Mouse (Mus musculus) T-helper 1 cell (primary cell): ENCODE data around the gene Cirbp.
"Not testable (repeated sequence)": the region's sequence is repeated elsewhere in the genome, so short reads cannot be mapped to it uniquely, and the experiment has no call there.

Experiments used
- in situ Hi-C: fragments of 300-600 bp; cut with MboI, MseI; formaldehyde crosslinking; loops from one replicate; pipeline ENCODE4 v1.15.1; 2025; ENCODE audit warnings: high pct_unique_total_duplicates

Gene Cirbp

DNA sequence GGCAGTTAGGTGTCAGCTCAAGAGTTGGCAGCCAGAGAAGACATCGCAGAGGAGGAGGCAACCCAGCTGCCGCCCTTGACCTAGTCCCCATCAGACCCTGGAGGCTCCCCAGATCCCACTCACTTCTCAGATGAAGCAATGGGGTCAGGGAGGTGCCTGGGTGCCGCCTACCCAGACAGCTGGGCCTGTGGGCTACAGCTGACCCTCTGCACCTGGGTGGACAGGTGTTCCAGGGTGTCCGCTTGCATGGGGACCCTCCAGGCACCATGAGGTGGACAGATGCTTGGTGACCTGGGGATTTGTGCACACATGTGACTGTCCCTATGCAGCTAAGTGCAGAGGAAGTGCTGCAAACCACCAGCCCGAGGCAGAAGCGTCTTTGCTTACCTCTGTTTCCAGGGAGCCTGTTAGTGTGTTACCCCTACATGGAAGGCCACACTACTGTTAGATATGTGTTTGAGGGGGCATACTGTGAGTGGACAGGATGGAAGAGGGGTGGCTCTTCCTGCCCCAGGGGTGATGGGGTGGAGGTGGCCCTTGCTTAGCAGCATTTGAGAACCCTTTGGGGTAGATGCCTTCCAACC, 3.0 kb upstream of the Cirbp start:
- in situ Hi-C loops = no loop called here

DNA sequence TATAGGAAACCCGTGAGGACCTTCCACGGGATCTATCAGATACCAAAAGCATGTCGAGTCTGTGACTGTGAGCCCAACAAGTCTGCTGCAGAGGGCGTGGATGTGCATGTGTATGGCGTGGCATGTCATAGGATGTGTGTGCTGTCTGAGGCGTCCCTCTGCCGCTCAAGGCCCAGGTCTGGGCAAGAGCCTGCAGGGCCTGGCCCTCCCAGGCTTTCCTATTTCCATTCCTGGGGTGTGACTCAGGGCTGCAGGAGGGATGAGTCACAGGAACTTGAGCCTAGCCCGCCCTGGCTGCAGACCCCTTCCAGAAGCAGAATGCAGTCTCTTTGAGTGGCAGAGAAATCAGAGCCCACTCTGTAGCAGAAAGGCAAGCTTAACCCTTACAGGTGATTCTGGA, 2.1 kb upstream of the Cirbp start:
- in situ Hi-C loops = no loop called here

DNA sequence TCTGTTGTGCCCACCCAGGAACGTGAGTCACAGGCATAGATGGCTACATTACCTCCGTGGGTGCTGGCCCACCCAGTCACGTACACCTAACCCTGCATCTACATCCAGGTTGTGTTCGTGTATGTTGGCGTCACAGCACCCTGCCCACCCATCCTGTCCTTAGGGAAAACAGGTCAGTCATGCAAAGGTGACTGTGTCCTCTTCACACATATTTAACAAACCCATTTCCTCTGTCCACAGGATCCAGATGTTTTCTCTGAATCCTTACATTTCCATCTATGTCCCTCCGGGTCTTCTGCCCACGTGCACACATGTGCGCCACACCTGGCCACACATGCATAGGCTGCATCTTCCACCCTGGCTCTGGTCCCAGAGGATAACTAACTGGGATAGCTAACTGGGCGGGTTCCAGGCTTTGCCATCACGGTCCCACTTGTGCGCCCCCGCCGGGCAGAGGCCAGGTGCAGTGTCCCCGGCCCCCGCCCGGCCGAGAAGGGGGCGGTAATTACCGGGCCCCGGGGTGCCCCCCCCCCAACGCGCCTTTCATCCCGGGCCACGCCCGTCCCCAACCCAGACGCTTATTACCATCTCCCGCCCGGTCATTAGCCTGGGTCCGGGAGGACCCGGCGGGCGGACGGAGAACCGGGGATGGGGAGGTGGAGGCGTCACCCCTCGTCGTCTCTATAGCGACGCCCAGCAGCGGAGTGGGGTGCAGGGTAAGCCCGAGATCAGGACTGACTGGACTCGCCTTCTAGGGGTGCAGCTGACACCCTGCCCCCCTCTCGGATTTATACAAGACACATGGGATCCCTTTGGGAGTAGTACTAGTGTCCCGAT, 1.4 kb upstream of the Cirbp start:
- in situ Hi-C loops = no loop called here

DNA sequence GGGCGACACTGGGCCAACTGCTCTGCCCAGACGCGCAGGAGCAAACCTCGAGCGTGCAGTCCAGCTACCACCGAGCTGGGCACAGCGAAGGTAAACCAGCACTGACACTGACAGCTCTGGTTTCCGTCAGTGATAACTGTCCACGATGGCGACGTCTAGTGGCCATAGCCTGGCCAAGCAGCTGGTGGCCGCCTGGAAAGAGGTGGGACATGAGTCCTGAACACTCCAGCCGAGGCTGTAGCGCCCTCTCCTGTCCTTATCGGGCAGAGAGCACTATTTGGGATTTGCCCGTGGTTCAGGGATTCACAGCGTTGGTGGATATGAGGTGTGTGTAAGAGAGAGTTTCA, 814 bp upstream of the Cirbp start:
- in situ Hi-C loops = no loop called here

DNA sequence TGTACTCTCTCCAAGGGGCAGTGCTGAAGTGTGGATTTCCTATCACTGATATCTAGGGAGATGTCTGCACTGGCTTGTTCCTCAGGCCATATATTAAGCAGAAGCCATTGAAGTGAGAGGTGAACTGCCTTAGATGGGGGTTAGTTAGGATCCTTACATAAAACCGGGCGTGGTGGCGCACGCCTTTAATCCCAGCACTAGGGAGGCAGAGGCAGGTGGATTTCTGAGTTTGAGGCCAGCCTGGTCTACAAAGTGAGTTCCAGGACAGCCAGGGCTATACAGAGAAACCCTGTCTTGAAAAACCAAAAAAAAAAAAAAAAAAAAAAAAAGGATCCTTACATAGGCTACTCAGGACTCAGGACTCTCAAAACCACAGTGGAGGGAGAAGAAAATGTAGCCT, 351 bp downstream of the Cirbp start:
- in situ Hi-C loops = not testable (repeated sequence)

DNA sequence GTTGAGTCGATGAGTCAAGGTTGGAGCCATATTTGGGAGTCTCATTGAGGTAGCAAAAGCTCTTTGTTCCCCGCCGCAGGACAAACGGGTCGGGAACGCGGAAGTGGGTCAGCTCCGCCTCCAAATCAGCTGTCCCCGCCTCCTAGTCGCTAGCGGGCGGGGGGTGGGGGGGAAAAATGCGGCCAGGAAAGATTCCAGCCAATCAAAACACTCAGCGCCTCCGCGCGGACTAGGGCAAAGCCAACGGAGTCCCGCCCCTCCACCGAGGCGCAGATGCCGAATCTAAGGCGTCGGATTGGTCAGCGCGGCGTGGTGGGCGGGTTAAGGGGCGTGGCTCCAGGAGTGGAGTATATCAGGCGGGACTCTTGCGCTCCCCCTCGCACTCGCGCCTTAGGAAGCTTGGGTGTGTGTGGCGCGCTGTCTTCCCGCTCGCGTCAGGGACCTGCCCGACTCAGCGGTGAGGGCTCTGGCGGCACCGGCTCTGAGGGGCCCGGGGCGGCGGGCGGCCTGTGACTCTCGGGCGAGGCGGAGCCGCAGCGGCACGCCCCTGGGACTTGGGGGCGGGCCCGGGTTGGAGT, 1.8 kb downstream of the Cirbp start:
- in situ Hi-C loops = no loop called here

DNA sequence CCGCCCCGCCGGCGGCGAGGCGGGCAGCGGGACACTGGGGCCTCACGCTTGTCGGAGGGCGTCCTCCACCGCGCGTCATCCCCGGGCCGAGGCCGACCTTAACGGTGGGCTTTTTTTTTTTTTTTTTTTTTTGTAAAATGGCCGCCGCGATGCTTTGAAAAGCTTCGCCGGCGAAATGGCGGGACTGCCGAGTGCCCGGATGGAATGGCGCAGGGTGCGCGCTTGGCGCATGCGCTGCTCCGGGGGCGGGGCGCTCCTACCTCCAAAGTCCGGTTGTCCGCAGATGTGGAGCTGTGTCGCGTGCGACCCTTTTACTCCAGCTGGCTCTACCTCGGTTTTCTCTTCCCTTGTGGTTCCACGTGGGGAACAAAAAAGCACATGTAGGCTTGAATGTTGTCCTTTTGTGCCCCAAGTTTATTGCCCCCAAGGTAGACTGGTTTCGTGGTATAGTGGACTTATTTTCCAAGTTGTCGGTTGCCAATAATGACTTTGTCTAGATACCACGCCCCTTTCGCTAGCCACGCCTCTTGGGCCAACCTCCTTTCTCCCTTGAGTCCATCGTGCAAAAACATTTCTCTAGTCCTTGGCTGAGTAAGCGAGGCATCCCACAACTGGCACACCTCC, 2.4 kb downstream of the Cirbp start:
- in situ Hi-C loops = no loop called here

DNA sequence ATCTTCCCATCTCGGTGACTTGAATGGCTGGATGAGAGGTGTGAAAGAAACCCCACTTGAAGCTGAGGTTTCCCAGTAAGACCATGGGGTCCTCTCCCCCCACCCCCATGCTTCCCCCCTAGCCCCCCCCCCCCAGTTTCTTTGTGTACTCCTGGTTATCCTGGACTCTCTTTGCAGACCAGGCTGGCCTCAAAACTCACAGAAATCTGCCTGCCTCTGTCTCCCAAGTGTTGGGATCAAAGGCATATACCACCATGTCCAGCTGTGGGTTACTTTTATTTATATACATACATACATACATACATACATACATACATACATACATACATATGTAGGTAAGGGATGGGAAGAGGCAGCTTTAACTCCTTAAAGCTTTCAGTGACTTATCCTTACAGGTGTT, 3.3 kb downstream of the Cirbp start:
- in situ Hi-C loops = no loop called here

DNA sequence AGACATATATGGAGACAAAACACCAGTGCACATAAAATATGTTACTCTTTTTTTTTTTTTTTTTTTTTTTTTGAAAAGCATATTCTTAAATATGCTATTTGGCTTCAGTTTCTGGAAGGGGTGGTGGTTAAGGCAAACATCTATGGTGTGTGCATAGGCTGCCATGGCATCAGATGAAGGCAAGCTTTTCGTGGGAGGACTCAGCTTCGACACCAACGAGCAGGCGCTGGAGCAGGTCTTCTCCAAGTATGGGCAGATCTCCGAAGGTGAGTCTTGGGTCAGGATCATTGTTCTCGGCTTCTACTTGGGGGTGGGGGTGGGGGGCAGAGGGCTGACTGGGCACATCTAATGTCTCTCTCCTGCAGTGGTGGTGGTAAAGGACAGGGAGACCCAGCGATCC, 3.9 kb downstream of the Cirbp start:
- in situ Hi-C loops = no loop called here

DNA sequence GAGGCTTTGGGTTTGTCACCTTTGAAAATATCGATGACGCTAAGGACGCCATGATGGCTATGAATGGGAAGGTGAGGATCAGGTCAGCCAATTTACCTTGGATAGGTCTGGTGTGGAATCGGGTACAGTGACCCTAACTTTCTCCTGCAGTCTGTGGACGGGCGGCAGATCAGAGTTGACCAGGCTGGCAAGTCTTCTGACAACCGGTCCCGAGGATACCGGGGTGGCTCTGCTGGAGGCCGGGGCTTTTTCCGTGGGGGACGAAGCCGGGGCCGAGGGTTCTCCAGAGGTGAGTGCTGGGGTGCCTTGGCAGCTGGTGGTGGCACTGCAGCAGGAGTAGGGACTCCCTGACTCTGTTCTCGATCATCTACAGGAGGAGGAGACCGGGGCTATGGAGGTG, 4.3 kb downstream of the Cirbp start:
- in situ Hi-C loops = no loop called here

DNA sequence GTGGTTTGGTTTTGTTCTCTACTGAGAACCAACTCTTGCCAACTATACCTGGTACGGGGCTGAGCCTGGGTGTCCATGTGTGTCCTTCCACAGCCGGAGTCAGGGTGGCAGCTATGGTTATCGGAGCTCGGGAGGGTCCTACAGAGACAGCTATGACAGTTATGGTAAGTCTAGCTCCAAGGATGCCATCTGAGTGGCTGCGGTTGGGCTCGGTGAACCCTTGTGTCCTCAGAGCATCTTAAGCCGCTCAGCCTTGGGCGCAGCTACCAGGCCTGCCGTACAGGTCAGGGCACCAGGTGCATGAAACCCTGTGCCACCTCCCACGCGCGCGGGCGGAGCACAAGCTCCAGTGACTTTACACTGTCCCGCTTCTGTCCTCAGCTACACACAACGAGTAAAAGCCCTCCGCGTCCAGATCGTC, 4.8 kb downstream of the Cirbp start:
- in situ Hi-C loops = no loop called here

DNA sequence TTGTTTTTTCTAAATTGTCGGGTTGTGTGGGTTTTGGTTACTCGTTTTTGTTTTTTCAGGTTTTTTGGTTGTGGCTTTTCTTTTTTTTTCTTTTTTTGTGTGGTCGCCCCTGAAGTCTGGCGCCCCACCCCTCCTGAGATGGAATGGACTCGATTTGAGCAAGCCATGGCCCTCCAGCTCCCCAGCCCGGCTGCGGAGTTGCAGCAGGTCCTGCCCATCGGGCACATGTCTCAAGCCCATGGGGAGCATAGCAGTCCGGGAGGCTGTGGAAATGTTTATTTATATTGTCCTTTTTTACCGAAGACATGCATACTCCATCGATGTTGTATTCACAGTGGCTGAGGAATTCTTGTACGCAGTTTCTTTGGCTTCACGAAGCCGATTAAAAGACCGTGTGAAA, 5.5 kb downstream of the Cirbp start:
- in situ Hi-C loops = no loop called here

DNA sequence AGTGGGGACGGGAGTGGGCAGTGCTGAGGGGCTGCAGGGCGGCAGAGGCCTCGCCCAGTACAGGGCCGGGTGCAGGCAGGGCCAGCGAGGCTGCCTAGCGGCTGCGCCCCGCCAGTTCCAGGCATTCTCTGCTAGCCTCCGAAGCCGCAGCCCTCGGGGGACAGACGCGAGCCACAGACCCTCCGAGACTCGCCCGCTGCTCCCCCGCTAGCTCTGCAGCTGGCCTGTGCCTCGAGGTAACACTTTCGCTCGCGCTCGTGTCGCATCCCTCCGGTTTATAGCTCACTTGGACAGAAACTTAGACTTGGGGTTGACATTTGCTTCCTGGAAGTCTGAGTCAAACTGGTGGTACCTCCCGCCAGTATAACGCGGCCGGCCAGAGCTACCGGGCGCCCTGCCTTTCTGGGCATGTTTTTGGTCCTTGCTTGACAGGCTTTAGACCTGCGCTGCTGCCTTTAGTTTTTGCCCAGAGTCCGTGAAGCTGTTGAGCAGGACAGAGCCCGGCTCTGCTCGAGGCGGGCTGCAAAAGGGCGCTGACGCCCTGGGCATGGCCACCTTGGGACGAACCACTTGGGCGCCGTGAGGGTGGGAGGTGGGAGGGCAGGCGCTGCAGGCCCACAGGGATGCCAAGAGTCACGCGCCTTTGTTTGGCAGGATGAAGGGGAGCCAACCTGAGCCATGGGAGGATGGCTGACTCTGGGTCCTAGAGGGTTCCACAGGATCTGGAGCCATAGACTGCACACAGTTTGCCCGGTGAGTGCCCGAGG, 6.2 kb downstream of the Cirbp start:
- in situ Hi-C loops = no loop called here

DNA sequence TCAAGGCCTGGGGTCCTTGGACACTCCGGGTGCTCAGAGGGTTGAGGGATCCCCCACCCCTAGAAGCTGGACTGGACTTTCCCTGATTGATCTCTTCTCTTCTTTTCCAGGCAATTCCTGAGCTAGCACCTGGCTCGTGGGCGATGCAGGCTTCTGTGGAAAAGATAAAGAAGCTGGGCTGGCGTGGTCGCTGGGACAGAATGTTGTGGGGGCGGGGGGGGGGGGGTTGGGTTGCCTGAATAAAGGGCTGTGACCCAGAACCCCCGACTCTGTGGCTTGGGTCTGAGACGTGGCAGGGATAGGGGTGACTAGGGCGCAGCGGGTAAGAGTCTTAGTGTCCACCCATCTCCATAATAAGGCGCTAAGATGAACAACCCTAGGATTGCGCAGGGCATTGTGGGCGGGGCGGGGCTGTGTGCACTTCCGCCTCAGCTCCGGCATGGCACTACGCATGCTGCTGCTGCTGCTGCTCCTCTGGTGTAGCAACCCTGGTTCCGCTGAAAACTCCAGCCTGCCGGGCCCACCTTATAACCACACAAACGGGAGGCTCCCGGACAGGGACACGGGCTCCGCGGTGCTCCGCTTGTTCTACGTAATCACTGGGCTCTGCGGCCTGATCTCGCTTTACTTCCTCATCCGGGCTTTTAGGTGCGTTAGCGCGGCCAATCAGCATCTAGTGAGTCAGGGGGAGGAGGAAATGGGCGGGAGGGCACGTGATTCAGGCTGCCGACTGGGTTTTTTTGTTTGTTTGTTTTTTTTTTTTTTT, 6.9 kb downstream of the Cirbp start, which contains the start of gene 1600002K03Rik:
1600002K03Rik (plus strand) TSS at position 418 of the 766 bp plus-strand sequence.
- in situ Hi-C loops = no loop called here

DNA sequence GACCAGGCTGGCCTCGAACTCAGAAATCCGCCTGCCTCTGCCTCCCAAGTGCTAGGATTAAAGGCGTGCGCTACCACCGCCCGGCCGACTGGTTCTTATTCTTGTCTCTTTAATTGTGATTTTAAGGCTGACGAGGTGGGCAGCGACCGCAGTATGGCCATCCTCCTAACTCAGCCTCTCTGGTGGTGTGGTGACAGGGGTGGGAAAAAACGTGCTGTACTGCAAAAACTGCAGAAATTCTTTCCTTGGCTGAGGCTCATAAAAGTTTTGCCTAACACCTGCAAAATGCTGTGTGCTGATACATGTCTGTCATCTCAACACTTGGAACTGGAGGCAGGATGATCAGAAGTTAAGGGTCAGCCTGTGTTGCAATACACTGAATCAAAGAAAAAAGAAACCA, 7.6 kb downstream of the Cirbp start:
- in situ Hi-C loops = no loop called here

DNA sequence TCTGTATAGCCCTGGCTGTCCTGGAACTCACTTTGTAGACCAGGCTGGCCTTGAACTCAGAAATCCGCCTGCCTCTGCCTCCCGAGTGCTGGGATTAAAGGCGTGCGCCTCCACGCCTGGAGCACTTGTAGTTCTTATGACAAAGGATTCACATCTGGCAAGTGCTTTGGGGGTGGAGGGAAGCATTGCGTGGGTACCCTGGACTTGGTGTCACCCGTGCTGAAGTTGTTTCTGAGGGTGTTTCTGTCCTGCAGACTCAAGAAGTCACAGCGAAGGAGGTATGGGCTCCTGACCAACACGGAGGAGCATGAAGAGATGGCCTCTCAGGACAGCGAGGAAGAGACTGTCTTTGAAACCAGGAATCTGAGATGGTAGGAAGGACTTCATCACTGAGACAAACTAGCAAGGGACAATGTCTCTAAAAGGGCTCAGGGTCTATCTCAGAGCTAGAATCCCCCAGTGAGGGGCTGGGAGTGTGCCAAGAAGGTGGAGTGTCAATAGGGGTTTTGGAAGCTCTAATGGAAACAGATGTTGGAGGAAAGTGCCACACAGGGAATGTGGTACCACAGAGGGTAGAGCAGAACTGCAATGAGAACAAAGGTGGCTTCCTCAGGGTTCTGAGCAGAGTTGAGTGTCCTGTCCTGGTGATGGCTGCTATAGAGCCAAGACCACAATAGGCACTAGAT, 8.3 kb downstream of the Cirbp start:
- in situ Hi-C loops = no loop called here

DNA sequence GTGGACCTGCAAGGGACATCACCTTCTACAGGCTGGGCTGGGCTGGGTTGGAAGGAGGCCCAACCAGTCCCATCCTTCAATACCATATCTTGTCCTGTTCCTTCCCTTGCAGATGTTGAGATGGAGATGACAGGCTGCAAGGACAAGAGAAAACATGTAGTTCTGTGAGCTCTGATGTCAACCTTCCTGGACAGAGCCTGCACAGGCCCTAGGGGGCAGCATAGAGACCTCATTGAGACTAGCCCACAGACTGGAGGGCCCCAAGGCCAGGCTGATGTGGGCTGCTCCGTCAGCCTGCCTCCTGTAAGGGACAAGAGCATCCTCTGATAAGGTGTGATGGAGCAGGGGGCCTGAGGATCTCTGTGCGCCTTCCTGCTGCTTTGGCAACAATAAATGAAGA, 8.9 kb downstream of the Cirbp start:
- in situ Hi-C loops = loop anchor here (5.0 kb wide), 1 partner anchor 68 kb away; no protein-coding TSS in a partner anchor

DNA sequence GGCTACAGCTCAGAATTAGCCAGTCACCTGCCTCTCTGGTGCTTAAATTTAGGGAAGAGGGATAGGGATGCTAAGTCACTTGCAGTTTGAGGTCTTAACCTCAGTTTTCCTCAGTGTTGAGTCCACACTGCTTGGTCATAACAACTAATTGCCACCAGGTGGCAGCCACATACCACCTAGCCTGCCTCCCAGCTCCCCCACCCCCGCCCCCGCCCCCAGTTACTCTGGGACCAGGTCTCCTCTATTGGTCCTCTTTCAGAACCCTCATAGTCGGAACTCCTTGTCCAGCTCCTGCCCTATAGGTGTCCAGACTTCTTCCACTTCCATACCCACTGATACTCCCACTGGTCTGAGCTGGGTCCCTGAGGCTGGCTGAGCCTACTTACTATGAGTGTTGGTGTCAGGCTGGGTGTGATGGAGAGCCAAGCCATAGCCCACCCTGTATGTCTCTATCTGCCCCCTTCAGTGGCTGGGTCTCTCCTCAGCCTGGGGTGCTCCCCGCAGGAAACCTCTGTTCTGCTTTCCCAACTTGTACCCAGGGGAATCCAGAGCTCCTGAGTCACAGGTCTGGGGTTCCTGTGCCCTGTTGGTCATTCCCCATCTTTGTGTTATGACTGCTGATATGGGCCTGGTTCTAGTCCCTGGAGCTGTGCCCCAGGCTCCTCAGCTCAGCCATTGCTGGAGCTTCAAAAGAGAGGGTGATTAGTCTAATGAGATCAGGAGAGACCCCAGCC, 9.9 kb downstream of the Cirbp start:
- in situ Hi-C loops = loop anchor here (5.0 kb wide), 1 partner anchor 67 kb away; no protein-coding TSS in a partner anchor

DNA sequence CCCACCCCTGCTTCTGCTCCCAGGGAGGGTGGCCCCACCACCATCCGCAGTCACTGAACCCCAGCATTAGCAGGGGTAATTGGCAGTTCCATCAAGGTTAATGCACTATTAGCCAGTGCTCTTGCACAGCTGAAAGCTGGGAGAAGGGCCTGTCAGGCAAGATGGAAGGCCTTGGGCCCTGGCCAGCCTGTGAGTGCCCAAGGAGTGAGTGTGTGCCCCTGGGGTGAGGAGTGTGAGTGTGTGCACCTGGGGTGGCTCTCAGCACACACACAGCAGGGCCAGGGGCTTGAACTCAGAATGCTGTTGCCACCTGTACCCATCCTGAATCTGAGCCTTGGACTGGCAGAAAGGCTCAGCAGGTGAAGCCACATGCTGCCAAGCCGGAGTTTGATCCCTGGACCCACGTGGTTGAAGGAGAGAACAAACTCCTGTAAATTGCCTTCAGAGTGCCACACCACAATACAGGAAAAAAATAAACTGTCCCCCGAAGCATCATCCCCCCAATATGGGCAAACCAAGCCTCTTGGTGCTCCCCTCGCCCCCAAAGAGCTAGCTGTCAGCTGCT, 10.6 kb downstream of the Cirbp start:
- in situ Hi-C loops = loop anchor here (5.0 kb wide), 1 partner anchor 66 kb away; no protein-coding TSS in a partner anchor
